Mouse (Mus musculus) liver, embryonic 14.5 days (tissue): ENCODE measurements around the gene Hist3h2ba.

Source experiments
- CTCF ChIP-seq: IDR thresholded peaks from 2 replicates; pipeline ENCODE4 v1.5.1; 2016; ENCODE audit warnings: antibody characterized with exemption, low read depth, control low read depth
- EP300 ChIP-seq: IDR thresholded peaks from 2 replicates; pipeline ENCODE4 v1.6.1; 2016; ENCODE audit warnings: antibody characterized with exemption, low read depth

GRCm38 (mm10) chr11:58903511-58904409, 45.0 kb upstream of the Hist3h2ba start, which contains the start of gene Zfp39:
- TF ChIP-seq EP300 (peak; percentile 36), CTCF (no peak; the same call in 1 of the 2 replicates)
